Mouse (Mus musculus) left cerebral cortex, postnatal 4 days (tissue): ENCODE measurements at regions not wholly inside any gene's neighbourhood (a gene's known extent, or its start where the extent isn't known, plus 50 kb on each side); places are given as distances from the start of the nearest gene placed in this dataset.

Source experiments
- DNase-seq: peaks from one replicate; pipeline ENCODE4 v3.0.0-alpha.2; 2022
- intact Hi-C: fragments of 180-260 bp; cut with DNase I; formaldehyde crosslinking; loops from one replicate; pipeline ENCODE4 v1.15.1; 2025

DNA sequence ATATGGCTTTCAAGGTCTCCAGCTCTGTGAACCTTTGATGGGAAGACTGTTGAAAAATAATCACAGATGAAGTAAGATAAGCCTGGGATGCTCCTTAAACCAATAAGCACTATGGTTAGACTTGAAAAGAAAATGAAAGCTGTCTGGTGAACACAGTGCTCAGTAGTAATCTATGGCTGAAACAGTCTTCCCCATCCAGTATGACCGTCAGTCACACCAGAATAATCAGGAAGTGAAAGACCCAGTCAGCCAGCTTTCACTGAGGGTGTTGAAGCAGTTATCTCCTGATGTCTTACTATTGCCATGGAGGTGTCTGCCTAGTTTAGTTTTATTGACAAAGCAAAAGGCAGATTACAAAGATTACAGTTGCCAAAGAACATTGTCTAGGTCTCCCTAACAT, 155.2 kb upstream of the Kbtbd8 start:
- intact Hi-C loops, result loop anchor here (5.0 kb wide), 1 partner anchor 335 kb away; no protein-coding TSS in a partner anchor
- DNase-seq, result no peak

- intact Hi-C loops, result no loop called here
- DNase-seq, result no peak
These were observed 159.1 kb upstream of the Kbtbd8 start for GRCm38 (mm10) chr6:94957990-94958389.

- DNase-seq, result no peak
- intact Hi-C loops, result no loop called here
These were observed 159.8 kb upstream of the Kbtbd8 start for GRCm38 (mm10) chr6:94957172-94957668.

DNA sequence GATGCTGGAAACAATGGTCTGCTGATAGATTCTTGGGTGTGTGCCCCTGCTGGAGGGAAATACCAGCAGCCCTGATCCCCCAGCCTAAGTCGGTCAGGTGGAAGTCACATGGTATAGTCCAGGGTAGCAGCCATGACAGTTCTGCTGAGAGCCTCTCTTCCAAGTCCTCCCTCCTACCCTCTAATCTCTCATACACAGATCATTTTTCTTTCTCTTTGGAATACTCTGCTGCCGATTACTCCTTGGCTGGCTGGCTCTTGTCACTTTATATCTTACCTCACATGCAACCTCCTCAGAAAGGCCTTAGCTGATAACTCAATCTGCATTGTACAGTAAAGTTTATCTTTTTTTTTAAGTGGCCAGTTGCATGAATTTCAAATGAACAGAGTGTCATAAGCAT, 162.5 kb upstream of the Kbtbd8 start:
- intact Hi-C loops, result no loop called here
- DNase-seq, result no peak

GRCm38 (mm10) chr6:94953658-94954057, 163.4 kb upstream of the Kbtbd8 start:
- intact Hi-C loops, result no loop called here
- DNase-seq, result no peak

GRCm38 (mm10) chr6:94951971-94952768, 164.9 kb upstream of the Kbtbd8 start:
- intact Hi-C loops, result no loop called here
- no peak for DNase-seq

GRCm38 (mm10) chr6:94950944-94951343, 166.1 kb upstream of the Kbtbd8 start:
- intact Hi-C loops, result no loop called here
- DNase-seq, result no peak

GRCm38 (mm10) chr6:94950319-94950718, 166.7 kb upstream of the Kbtbd8 start:
- DNase-seq, result no peak
- intact Hi-C loops, result no loop called here

- intact Hi-C loops, result no loop called here
- DNase-seq, result no peak
These were observed 170.6 kb upstream of the Kbtbd8 start for GRCm38 (mm10) chr6:94946352-94946900.

DNA sequence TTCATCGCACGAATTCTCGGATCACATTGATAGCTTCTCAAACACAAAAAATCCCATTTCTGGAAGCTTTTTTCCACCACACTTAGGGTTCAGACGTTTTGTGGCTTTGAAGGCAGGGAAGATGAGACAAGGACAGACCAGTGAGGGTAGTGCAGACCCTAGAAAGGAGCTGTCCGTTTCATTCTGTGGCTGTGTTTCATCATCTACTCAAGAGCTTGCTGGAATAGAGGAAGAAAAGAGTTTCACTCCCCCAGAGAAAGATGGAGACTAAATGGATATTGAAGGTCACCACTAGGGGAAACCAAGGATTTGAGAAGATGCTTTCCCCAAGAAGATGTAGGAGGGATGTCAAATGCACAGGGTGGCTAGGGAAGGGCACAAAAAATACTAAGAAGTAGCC, 171.3 kb upstream of the Kbtbd8 start:
- DNase-seq, result no peak
- intact Hi-C loops, result no loop called here

DNA sequence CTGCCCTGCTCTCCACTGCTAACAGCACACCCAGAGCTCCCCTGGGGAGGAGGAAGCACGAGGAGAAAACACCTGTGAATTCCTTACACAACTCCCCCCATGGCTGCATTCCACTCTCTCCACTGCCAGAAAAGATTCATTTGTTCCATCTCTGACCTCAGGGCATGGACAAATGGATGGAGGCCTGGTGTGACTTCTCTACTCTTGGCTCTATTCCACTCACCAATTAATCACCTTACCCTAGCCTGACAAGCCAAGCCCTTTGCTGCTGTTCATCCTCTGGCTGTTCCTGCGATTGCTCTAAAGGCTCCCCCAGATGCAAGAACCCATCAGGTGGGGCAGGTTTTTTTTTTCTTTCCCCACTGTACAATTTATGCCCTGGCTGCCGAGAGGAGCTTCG, 172.8 kb upstream of the Kbtbd8 start:
- DNase-seq, result no peak

GRCm38 (mm10) chr6:94938949-94939348, 178.1 kb upstream of the Kbtbd8 start:
- DNase-seq, result no peak
- intact Hi-C loops, result no loop called here

More for the DNA sequence above, 172.8 kb upstream of the Kbtbd8 start:
- intact Hi-C loops, result no loop called here

DNA sequence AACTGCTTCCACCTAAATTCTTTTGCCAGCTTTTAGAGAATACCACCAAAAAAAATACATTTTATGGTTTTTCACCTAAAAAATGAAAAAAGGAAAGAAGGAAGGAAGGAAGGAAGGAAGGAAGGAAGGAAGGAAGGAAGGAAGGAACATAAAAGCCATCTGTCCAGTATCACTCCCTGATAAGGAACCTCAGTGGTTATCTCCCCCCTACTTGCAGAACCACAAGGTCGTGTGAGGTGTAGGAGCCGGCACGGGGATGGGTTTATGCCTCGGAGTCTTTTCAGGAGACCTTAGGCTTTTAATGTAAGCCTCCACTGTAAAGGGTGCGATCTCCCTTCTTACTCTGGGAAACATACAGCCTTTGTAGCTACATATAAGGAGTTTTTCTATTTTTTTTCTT, 180.8 kb upstream of the Kbtbd8 start:
- no peak for DNase-seq
- intact Hi-C loops, result no loop called here

GRCm38 (mm10) chr6:94935706-94936105, 181.3 kb upstream of the Kbtbd8 start:
- no peak for DNase-seq
- intact Hi-C loops, result no loop called here

DNA sequence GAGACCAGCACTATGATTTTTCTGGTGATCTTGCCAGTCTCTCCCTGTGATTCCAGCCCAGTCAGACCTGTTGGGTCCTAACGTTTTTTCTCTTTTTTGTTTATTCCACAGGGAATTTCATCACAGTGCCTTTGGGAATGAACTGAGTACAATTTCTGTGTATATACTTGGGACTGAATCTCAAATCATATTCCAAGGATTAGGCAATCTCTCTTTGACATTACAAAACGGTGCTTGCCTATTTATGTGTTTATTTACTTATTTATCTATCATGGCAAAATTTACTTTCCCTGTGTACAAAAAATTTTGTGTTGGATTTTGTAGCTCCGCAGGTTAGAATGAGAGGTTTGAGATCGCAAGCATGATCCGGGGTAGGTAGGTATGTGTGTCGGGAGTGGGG, 189.2 kb upstream of the Kbtbd8 start:
- DNase-seq, result no peak
- intact Hi-C loops, result no loop called here

DNA sequence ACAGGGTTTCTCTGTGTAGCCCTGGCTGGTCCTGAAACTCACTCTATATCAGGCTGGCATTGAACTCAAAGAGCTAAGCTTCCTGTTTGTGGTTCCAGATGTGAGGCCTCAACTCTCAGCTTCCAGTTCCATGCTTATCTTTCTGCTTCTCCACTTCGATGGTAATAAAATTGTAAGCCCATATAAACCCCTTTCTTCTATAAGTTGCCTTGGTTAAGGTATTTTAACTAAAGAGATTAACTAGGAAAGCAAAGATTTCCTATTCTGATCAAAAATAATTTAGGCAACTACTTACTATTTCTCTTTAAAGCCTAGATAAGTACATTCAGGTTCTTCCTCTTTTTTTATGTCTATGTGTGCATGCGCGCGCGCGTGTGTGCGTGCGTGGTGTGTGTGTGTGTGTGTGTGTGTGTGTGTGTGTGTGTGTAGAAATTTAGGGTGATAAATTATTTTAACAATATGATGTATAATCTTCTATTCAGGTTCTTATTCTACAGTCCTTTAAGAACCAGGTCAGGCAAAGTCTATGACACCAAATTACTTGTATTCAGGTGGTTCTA, 190.3 kb upstream of the Kbtbd8 start:
- no peak for DNase-seq
- intact Hi-C loops, result no loop called here

DNA sequence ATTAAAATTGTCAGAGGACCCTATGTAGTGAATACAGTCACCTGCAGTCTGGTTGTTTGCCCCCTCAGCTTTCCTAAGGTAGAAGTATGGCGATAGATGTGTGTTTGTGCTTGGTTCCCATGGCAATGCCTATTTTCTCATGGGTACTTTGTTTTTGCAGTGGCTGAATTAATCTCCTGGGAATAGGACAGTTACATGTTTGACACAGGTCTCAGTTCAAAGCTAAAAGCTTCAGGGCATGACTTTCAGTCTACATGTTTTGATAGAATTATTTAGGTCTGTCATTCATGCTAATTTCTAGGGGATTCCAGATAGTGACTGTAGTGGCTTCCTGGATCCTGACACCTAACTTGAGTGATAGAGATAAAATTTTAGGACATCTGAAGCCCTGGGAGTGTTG, 191.6 kb upstream of the Kbtbd8 start:
- intact Hi-C loops, result no loop called here
- DNase-seq, result no peak

- intact Hi-C loops, result no loop called here
- no peak for DNase-seq
These were observed 192.6 kb upstream of the Kbtbd8 start for GRCm38 (mm10) chr6:94924338-94925039.

DNA sequence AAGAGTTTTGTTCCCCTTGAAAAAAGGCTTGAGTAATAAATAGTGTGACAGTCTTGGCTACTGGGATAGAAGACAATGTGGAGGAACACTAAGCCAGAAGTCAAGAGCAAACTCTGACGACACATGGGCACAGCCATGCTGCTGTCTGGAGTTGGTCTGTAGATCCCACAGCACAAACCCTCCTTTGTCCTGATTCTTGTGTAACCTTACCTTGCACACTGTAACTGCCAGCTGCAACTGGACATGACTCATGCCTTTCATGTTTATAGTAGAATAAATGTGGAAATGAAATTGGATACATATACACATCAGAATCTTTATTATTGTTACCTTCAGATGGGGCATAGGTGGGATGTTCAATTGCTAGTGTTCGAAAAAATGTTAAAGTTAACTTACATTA, 195.3 kb upstream of the Kbtbd8 start:
- DNase-seq, result no peak
- intact Hi-C loops, result no loop called here

DNA sequence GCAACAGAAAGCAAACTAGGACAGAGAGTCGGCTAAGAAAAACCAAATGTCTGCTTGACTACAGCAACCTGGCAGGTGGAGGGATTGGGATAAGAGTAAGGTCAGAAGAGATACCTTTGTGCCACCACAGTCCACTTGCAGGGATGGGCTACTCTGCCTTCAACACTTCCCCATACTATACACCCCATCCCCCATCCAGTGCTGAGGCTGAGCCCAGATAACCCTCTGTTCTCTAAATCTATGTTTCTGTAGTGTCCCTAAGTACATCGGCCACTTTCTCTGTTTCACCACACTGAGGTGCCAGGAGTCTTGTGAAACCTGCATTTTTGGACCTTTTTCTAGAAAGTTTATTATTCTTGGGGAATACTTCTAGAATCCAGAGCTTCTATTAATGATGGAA, 196.3 kb upstream of the Kbtbd8 start:
- intact Hi-C loops, result no loop called here
- no peak for DNase-seq

GRCm38 (mm10) chr6:94919194-94919743, 197.8 kb upstream of the Kbtbd8 start:
- DNase-seq, result no peak
- intact Hi-C loops, result no loop called here
